Mouse (Mus musculus) MEL (cell line): ENCODE results near the gene Oxt. TPM values are rescaled to one million over a fixed set of nuclear protein-coding genes. Genes with fewer than 3 reads are reported as not detected.

Source experiments
- DNase-seq: peaks from one replicate; pipeline ENCODE4 v3.0.0; 2011; ENCODE audit warnings: low read depth, low spot score
- H3K27ac ChIP-seq: 2 replicates; pipeline ENCODE4 v1.5.1; 2012; ENCODE audit warnings: low read depth, mild to moderate bottlenecking, control low read depth, low read length, moderate library complexity; ENCODE audit not compliant: control insufficient read depth
- H3K27me3 ChIP-seq, 2 experiments: fragments of 150-350 bp in 1 of 2; sonication (generic) in 1 of 2; 2 replicates each; pipeline ENCODE4 v1.6.1; 2012; ENCODE audit warnings: low read length in 2 of 2, mild to moderate bottlenecking in 2 of 2, improper control_type of control experiment in 1 of 2, moderate library complexity in 1 of 2; ENCODE audit not compliant: insufficient read depth in 2 of 2, control insufficient read depth in 1 of 2
- H3K36me3 ChIP-seq, 2 experiments: 2 replicates each; pipeline ENCODE4 v1.6.1; 2012 to 2014; ENCODE audit warnings: low read length in 2 of 2, improper control_type of control experiment in 1 of 2, inconsistent platforms in 1 of 2, mild to moderate bottlenecking in 1 of 2; ENCODE audit not compliant: insufficient read depth in 2 of 2, control insufficient read depth in 1 of 2
- H3K4me1 ChIP-seq, 2 experiments: fragments of 150-350 bp in 1 of 2; sonication (generic) in 1 of 2; 2 replicates each; pipeline ENCODE4 v1.6.1; 2012; ENCODE audit warnings: low read length in 2 of 2, improper control_type of control experiment in 1 of 2, mild to moderate bottlenecking in 1 of 2; ENCODE audit not compliant: insufficient read depth in 2 of 2, control insufficient read depth in 1 of 2
- H3K4me3 ChIP-seq, 2 experiments: fragments of 150-350 bp in 1 of 2; sonication (generic) in 1 of 2; 2 replicates each; pipeline ENCODE4 v1.5.1; 2012; ENCODE audit warnings: low read depth in 2 of 2, low read length in 2 of 2, mild to moderate bottlenecking in 2 of 2, moderate library complexity in 2 of 2, control low read depth in 1 of 2, improper control_type of control experiment in 1 of 2; ENCODE audit not compliant: control insufficient read depth in 1 of 2, insufficient read depth in 1 of 2
- H3K79me2 ChIP-seq: 2 replicates; pipeline ENCODE4 v1.6.1; 2012; ENCODE audit warnings: mild to moderate bottlenecking, low read length, moderate library complexity; ENCODE audit not compliant: control insufficient read depth, poor library complexity, insufficient read depth
- H3K9ac ChIP-seq: 2 replicates; pipeline ENCODE4 v1.6.1; 2012; ENCODE audit warnings: low read depth, mild to moderate bottlenecking, control low read depth, low read length, moderate library complexity; ENCODE audit not compliant: control insufficient read depth, poor library complexity, severe bottlenecking
- H3K9me3 ChIP-seq: fragments of 150-350 bp; sonication (generic); replicated peaks from 2 replicates; pipeline ENCODE4 v1.6.1; 2012; ENCODE audit warnings: mild to moderate bottlenecking, low read length, improper control_type of control experiment, moderate library complexity; ENCODE audit not compliant: insufficient read depth
- BHLHE40 ChIP-seq: IDR thresholded peaks from 2 replicates; pipeline ENCODE4 v1.6.1; 2012; ENCODE audit warnings: low read depth, mild to moderate bottlenecking, inconsistent platforms, low read length, improper control_type of control experiment, borderline replicate concordance
- CHD1 ChIP-seq: IDR thresholded peaks from 2 replicates; pipeline ENCODE4 v1.6.1; 2012; ENCODE audit warnings: low read depth, mild to moderate bottlenecking, inconsistent platforms, low read length, improper control_type of control experiment
- CHD2 ChIP-seq: IDR thresholded peaks from 2 replicates; pipeline ENCODE4 v1.6.1; 2011; ENCODE audit warnings: low read length, improper control_type of control experiment
- CTCF ChIP-seq, 3 experiments: IDR thresholded peaks in 2 of 3; conservative IDR thresholded peaks in 1 of 3; 2 replicates each; pipeline ENCODE4 v1.5.1; 2011 to 2012; ENCODE audit warnings: low read length in 3 of 3, low read depth in 2 of 3, mild to moderate bottlenecking in 2 of 3, improper control_type of control experiment in 1 of 3, inconsistent platforms in 1 of 3, mixed read lengths in 1 of 3, moderate library complexity in 1 of 3; ENCODE audit not compliant: control insufficient read depth in 1 of 3, insufficient read depth in 1 of 3, poor library complexity in 1 of 3, severe bottlenecking in 1 of 3
- EP300 ChIP-seq, 2 experiments: IDR thresholded peaks; 2 replicates each; pipeline ENCODE4 v1.6.1; 2011; ENCODE audit warnings: improper control_type of control experiment in 2 of 2, low read length in 2 of 2, low read depth in 1 of 2, mild to moderate bottlenecking in 1 of 2
- ETS1 ChIP-seq: IDR thresholded peaks from 2 replicates; pipeline ENCODE4 v1.6.1; 2012; ENCODE audit warnings: low read depth, mild to moderate bottlenecking, inconsistent platforms, low read length, improper control_type of control experiment, moderate library complexity
- GATA1 ChIP-seq: IDR thresholded peaks from 2 replicates; pipeline ENCODE4 v1.6.1; 2011; ENCODE audit warnings: low read depth, low read length, improper control_type of control experiment
- JUND ChIP-seq: IDR thresholded peaks from 2 replicates; pipeline ENCODE4 v1.6.1; 2011; ENCODE audit warnings: low read depth, mild to moderate bottlenecking, improper control_type of control experiment, low read length
- MAZ ChIP-seq: IDR thresholded peaks from 2 replicates; pipeline ENCODE4 v1.6.1; 2012; ENCODE audit warnings: low read depth, mild to moderate bottlenecking, inconsistent platforms, low read length, improper control_type of control experiment
- MEF2A ChIP-seq: IDR thresholded peaks from 2 replicates; pipeline ENCODE4 v1.6.1; 2014; ENCODE audit warnings: low read depth, mild to moderate bottlenecking, inconsistent platforms, low read length, improper control_type of control experiment; ENCODE audit not compliant: poor library complexity, insufficient replicate concordance, severe bottlenecking; ENCODE audit errors: extremely low read depth
- MXI1 ChIP-seq: IDR thresholded peaks from 2 replicates; pipeline ENCODE4 v1.6.1; 2011; ENCODE audit warnings: mild to moderate bottlenecking, low read depth, low read length, improper control_type of control experiment
- MYB ChIP-seq: IDR thresholded peaks from 2 replicates; pipeline ENCODE4 v1.6.1; 2011; ENCODE audit warnings: mild to moderate bottlenecking, low read depth, low read length, improper control_type of control experiment
- POLR2A ChIP-seq, 2 experiments: IDR thresholded peaks; 2 replicates each; pipeline ENCODE4 v1.6.1; 2011 to 2012; ENCODE audit warnings: low read length in 2 of 2, mild to moderate bottlenecking in 2 of 2, control low read depth in 1 of 2, improper control_type of control experiment in 1 of 2, low read depth in 1 of 2, moderate library complexity in 1 of 2; ENCODE audit not compliant: control insufficient read depth in 1 of 2, insufficient read depth in 1 of 2, poor library complexity in 1 of 2
- POLR2AphosphoS5 ChIP-seq: IDR thresholded peaks from 2 replicates; pipeline ENCODE4 v1.6.1; 2012; ENCODE audit warnings: low read depth, borderline replicate concordance, mild to moderate bottlenecking, inconsistent platforms, low read length, moderate library complexity, mixed read lengths
- RAD21 ChIP-seq: IDR thresholded peaks from 2 replicates; pipeline ENCODE4 v1.6.1; 2011; ENCODE audit warnings: mild to moderate bottlenecking, low read depth, low read length, improper control_type of control experiment
- RCOR1 ChIP-seq: IDR thresholded peaks from 2 replicates; pipeline ENCODE4 v1.6.1; 2012; ENCODE audit warnings: low read depth, mild to moderate bottlenecking, inconsistent platforms, low read length, improper control_type of control experiment
- SMC3 ChIP-seq: IDR thresholded peaks from 2 replicates; pipeline ENCODE4 v1.6.1; 2011; ENCODE audit warnings: low read depth, low read length, improper control_type of control experiment
- TAL1 ChIP-seq: IDR thresholded peaks from 2 replicates; pipeline ENCODE4 v1.6.1; 2012; ENCODE audit warnings: mild to moderate bottlenecking, inconsistent platforms, low read length, moderate library complexity, mixed read lengths
- TCF12 ChIP-seq: IDR thresholded peaks from 2 replicates; pipeline ENCODE4 v1.6.1; 2014; ENCODE audit warnings: low read depth, mild to moderate bottlenecking, inconsistent platforms, low read length, improper control_type of control experiment, moderate library complexity
- USF2 ChIP-seq, 2 experiments: IDR thresholded peaks; 2 replicates each; pipeline ENCODE4 v1.6.1; 2011 to 2012; ENCODE audit warnings: improper control_type of control experiment in 2 of 2, low read length in 2 of 2, borderline replicate concordance in 1 of 2, inconsistent platforms in 1 of 2, low read depth in 1 of 2, mild to moderate bottlenecking in 1 of 2; ENCODE audit not compliant: insufficient read depth in 1 of 2
- ZC3H11A ChIP-seq: IDR thresholded peaks from 2 replicates; pipeline ENCODE4 v1.6.1; 2012; ENCODE audit warnings: low read depth, mild to moderate bottlenecking, inconsistent platforms, low read length, improper control_type of control experiment
- ZKSCAN1 ChIP-seq: IDR thresholded peaks from 2 replicates; pipeline ENCODE4 v1.6.1; 2012; ENCODE audit warnings: low read depth, mild to moderate bottlenecking, inconsistent platforms, low read length, improper control_type of control experiment, moderate library complexity
- ZMIZ1 ChIP-seq: IDR thresholded peaks from 2 replicates; pipeline ENCODE4 v1.6.1; 2012; ENCODE audit warnings: low read depth, mild to moderate bottlenecking, inconsistent platforms, low read length, improper control_type of control experiment, moderate library complexity
- ZNF384 ChIP-seq: IDR thresholded peaks from 2 replicates; pipeline ENCODE4 v1.6.1; 2012; ENCODE audit warnings: low read depth, mild to moderate bottlenecking, inconsistent platforms, low read length, improper control_type of control experiment
- polyA plus RNA-seq, 2 experiments: library from polyadenylated mRNA; stranded (reverse) in 1 of 2; unstranded in 1 of 2; fragments of >175 nt in 1 of 2; fragments of >200 nt in 1 of 2; gene quantifications; 2 replicates each; pipeline versions ENCODE4 v1.2.1 to v1.2.4; 2012; ENCODE audit warnings: low replicate concordance in 2 of 2, low read depth in 1 of 2; ENCODE audit not compliant: insufficient read length in 2 of 2, insufficient read depth in 1 of 2, missing spikeins in 1 of 2
- total RNA-seq: library from RNA; depleted of rRNA; stranded (reverse); fragments of 300-350 nt; gene quantifications from 2 replicates; pipeline ENCODE4 v1.2.3, GENCODE M21; 2012

Gene Oxt
- total and polyA plus RNA-seq, 3 experiments, result 0.14 TPM; not detected in 2

- no peak for DNase-seq
These were observed 15.0 kb downstream of the Oxt start for GRCm38 (mm10) chr2:130591016-130591415.

GRCm38 (mm10) chr2:130595596-130595995 is 19.6 kb downstream of the Oxt start:
- Histone ChIP-seq H3K9me3 (no peaks in the 10 kb centered on the region), H3K4me1 (peaks cover 27 to 34% of the 10 kb centered on the region in 2 experiments), H3K9ac (no peak overlapping the region), H3K27me3 (no peaks in the 10 kb centered on the region), H3K36me3 (peaks cover 0 to 36% of the 10 kb centered on the region in 2 experiments; a peak in 3 of 4 replicates), H3K79me2 (no peaks in the 10 kb centered on the region), H3K4me3 (no peak overlapping the region), H3K27ac (peak overlapping the region; percentile 44)
- peak; percentile 28 for DNase-seq
- TF ChIP-seq POLR2A (IDR thresholded peaks at IDR 0.05; ENCODE audit: control insufficient read depth in 1 of 2, insufficient read depth in 1 of 2, low read depth in 1 of 2, low read length in 2 of 2, poor library complexity in 1 of 2), result no peak
- TF ChIP-seq ZMIZ1, result no peak
- TF ChIP-seq MXI1, result peak; percentile 38; the same call in 1 of the 2 replicates
- no peak for TF ChIP-seq TAL1
- peak; percentile 46; the same call in 1 of the 2 replicates for TF ChIP-seq ETS1
- TF ChIP-seq GATA1, result peak; percentile 71
- no peak for TF ChIP-seq CHD1
- TF ChIP-seq RCOR1, result peak; percentile 32; the same call in 1 of the 2 replicates
- peak; percentile 56 to 67; a peak in 3 of 4 replicates for TF ChIP-seq EP300 (IDR thresholded peaks at IDR 0.05; ENCODE audit: low read depth in 1 of 2, low read length in 2 of 2)
- TF ChIP-seq TCF12, result peak; percentile 67; the same call in 1 of the 2 replicates

More at GRCm38 (mm10) chr2:130591016-130591415, 15.0 kb downstream of the Oxt start:
- H3K9me3 ChIP-seq, result no peaks in the 10 kb centered on the region
- H3K79me2 ChIP-seq, result no peaks in the 10 kb centered on the region
- no peak overlapping the region for H3K9ac ChIP-seq
- H3K27ac ChIP-seq, result no peak overlapping the region
- H3K4me1 ChIP-seq, result peaks cover 21 to 28% of the 10 kb centered on the region in 2 experiments
- no peak overlapping the region for H3K4me3 ChIP-seq
- TF ChIP-seq ZNF384, result no peak
- no peak for TF ChIP-seq USF2 (IDR thresholded peaks at IDR 0.05; ENCODE audit: borderline replicate concordance in 1 of 2, insufficient read depth in 1 of 2, low read depth in 1 of 2, low read length in 2 of 2)
- TF ChIP-seq CTCF (IDR thresholded peaks at IDR 0.05 in 2 of 3, conservative IDR thresholded peaks at IDR 0.05 in 1 of 3; ENCODE audit: control insufficient read depth in 1 of 3, insufficient read depth in 1 of 3, low read depth in 2 of 3, low read length in 3 of 3, poor library complexity in 1 of 3, severe bottlenecking in 1 of 3), result no peak
- no peak for TF ChIP-seq POLR2AphosphoS5
- no peak for TF ChIP-seq MEF2A
- TF ChIP-seq MAZ, result no peak
- no peak for TF ChIP-seq ZC3H11A
- TF ChIP-seq TAL1, result no peak
- no peak for TF ChIP-seq RAD21
- TF ChIP-seq MYB, result no peak
- TF ChIP-seq ZMIZ1, result no peak
- no peak for TF ChIP-seq GATA1
- TF ChIP-seq CHD2, result no peak
- TF ChIP-seq SMC3, result no peak
- no peak for TF ChIP-seq MXI1
- TF ChIP-seq JUND, result no peak
- no peak for TF ChIP-seq ZKSCAN1
- TF ChIP-seq BHLHE40, result no peak
- H3K36me3 ChIP-seq, result peaks cover 0 to 20% of the 10 kb centered on the region in 2 experiments; a peak in 2 of 4 replicates
- no peaks in the 10 kb centered on the region for H3K27me3 ChIP-seq
